Mouse (Mus musculus) cortical plate, adult 2 months (tissue): ENCODE results near the gene Nrg3.

Experiments
- CTCF ChIP-seq: fragments of 200-500 bp; IDR thresholded peaks from 2 replicates; pipeline ENCODE4 v1.5.1; 2011; ENCODE audit warnings: mild to moderate bottlenecking, control low read depth, low read length; ENCODE audit not compliant: insufficient read depth; ENCODE audit errors: extremely low read depth
- POLR2A ChIP-seq: fragments of 200-500 bp; IDR thresholded peaks from 2 replicates; pipeline ENCODE4 v1.6.1; 2011; ENCODE audit warnings: mild to moderate bottlenecking, low read length, control low read depth; ENCODE audit not compliant: insufficient read depth; ENCODE audit errors: extremely low read depth

- TF ChIP-seq POLR2A (no peak), CTCF (no peak)
Observed at GRCm38 (mm10) chr14:39117977-39118376, 354.9 kb downstream of the Nrg3 start.
